Mouse (Mus musculus) kidney, adult 2 months (tissue): Measurements from ENCODE around the gene Spdye4b.

ENCODE experiments used
- CTCF ChIP-seq: fragments of 200-500 bp; conservative IDR thresholded peaks from 2 replicates; pipeline ENCODE4 v1.5.1; 2011; ENCODE audit warnings: low read depth, mild to moderate bottlenecking, control low read depth, low read length, moderate library complexity, mixed read lengths; ENCODE audit not compliant: insufficient read depth, insufficient read length
- POLR2A ChIP-seq: fragments of 200-500 bp; IDR thresholded peaks from one replicate; pipeline ENCODE4 v1.6.1; 2011; ENCODE audit warnings: low read depth, low read length, control low read depth

GRCm38 (mm10) chr5:143179179-143179578 lies 1.6 kb upstream of the Spdye4b start:
- TF ChIP-seq POLR2A (no peak), CTCF (peak; percentile 32; the same call in 1 of the 2 replicates)
